Mouse (Mus musculus): ENCODE measurements at regions not wholly inside any gene's neighbourhood (a gene's known extent, or its start where the extent isn't known, plus 50 kb on each side); places are given as distances from the start of the nearest gene placed in this dataset.
A peak's percentile ranks its signal among the peaks of the same experiment; 100 is the strongest.

DNA sequence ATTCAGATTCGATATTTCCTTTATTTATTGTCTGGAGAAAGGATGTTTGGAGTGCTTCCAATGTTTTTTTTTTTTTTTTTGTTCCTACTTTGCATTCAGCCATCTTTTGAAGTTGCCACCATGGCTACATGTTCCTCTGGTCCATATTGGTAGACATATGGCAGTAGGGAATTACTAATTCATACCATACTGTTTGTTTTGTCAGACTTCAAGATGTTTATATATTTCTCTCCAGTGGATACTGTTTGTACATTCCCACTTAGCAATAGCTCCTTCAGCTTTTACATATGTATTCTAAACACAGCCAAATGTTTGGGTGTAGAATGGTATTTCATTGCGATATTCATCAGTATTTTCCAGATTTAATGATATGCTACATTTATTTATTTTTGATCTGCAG lies 201.6 kb upstream of the Adgra3 start:
- Histone ChIP-seq H3K27me3 (ENCODE audit: control insufficient read depth, insufficient read depth, low read length) (no peaks in the 10 kb centered on the region), H3K9ac (replicated peaks) (no peak overlapping the region), H3K9me3 (ENCODE audit: control insufficient read depth, low read length) (no peaks in the 10 kb centered on the region), H3K27ac (no peak overlapping the region), H3K4me1 (replicated peaks; ENCODE audit: control insufficient read depth in 2 of 2, insufficient read depth in 2 of 2, low read length in 1 of 2) (no peaks in the 10 kb centered on the region), H3K36me3 (replicated peaks; ENCODE audit: control insufficient read depth, insufficient read depth, low read depth) (no peaks in the 10 kb centered on the region), H3K4me3 (ENCODE audit: insufficient read depth in 1 of 2, low read depth in 2 of 2, low read length in 2 of 2) (no peak overlapping the region), H3K4me2 (ENCODE audit: low read depth) (no peak overlapping the region)
- no peak for ATAC-seq (ENCODE audit: insufficient read depth)
- WGBS (ENCODE audit: insufficient replicate concordance), result 48% methylated on average over 2 of the region's 2 CpGs
- no peak for DNase-seq (ENCODE audit: low read depth in 3 of 3, low spot score in 3 of 3)
- TF ChIP-seq EP300 (IDR thresholded peaks at IDR 0.05; ENCODE audit: low read depth) (no peak), CTCF (IDR thresholded peaks at IDR 0.05; ENCODE audit: low read depth) (no peak)

GRCm38 (mm10) chr5:50258017-50258416 lies 199.2 kb upstream of the Adgra3 start:
- ATAC-seq (ENCODE audit: insufficient read depth), result no peak
- H3K9ac ChIP-seq (replicated peaks), result no peak overlapping the region
- H3K36me3 ChIP-seq (replicated peaks; ENCODE audit: control insufficient read depth, insufficient read depth, low read depth), result no peaks in the 10 kb centered on the region
- H3K9me3 ChIP-seq (ENCODE audit: control insufficient read depth, low read length), result no peaks in the 10 kb centered on the region
- H3K27ac ChIP-seq, result no peak overlapping the region
- TF ChIP-seq CTCF (IDR thresholded peaks at IDR 0.05; ENCODE audit: low read depth) (no peak), EP300 (IDR thresholded peaks at IDR 0.05; ENCODE audit: low read depth) (no peak)
- H3K4me3 ChIP-seq (ENCODE audit: insufficient read depth in 1 of 2, low read depth in 2 of 2, low read length in 2 of 2), result no peak overlapping the region
- WGBS (ENCODE audit: insufficient replicate concordance), result 64% methylated on average over 1 of the region's 1 CpGs
- DNase-seq (ENCODE audit: low read depth in 3 of 3, low spot score in 3 of 3), result no peak
- H3K27me3 ChIP-seq (ENCODE audit: control insufficient read depth, insufficient read depth, low read length), result no peaks in the 10 kb centered on the region
- no peaks in the 10 kb centered on the region for H3K4me1 ChIP-seq (replicated peaks; ENCODE audit: control insufficient read depth in 2 of 2, insufficient read depth in 2 of 2, low read length in 1 of 2)
- H3K4me2 ChIP-seq (ENCODE audit: low read depth), result no peak overlapping the region

GRCm38 (mm10) chr5:50234111-50234510 lies 175.3 kb upstream of the Adgra3 start:
- TF ChIP-seq EP300 (IDR thresholded peaks at IDR 0.05; ENCODE audit: low read depth), result no peak
- TF ChIP-seq CTCF (IDR thresholded peaks at IDR 0.05; ENCODE audit: low read depth), result no peak
- Histone ChIP-seq H3K9ac (replicated peaks) (no peak overlapping the region), H3K4me2 (ENCODE audit: low read depth) (no peak overlapping the region), H3K4me1 (replicated peaks; ENCODE audit: control insufficient read depth in 2 of 2, insufficient read depth in 2 of 2, low read length in 1 of 2) (no peaks in the 10 kb centered on the region), H3K9me3 (ENCODE audit: control insufficient read depth, low read length) (no peaks in the 10 kb centered on the region), H3K27ac (no peak overlapping the region), H3K36me3 (replicated peaks; ENCODE audit: control insufficient read depth, insufficient read depth, low read depth) (no peaks in the 10 kb centered on the region), H3K4me3 (ENCODE audit: insufficient read depth in 1 of 2, low read depth in 2 of 2, low read length in 2 of 2) (no peak overlapping the region), H3K27me3 (ENCODE audit: control insufficient read depth, insufficient read depth, low read length) (no peaks in the 10 kb centered on the region)
- WGBS (ENCODE audit: insufficient replicate concordance), result 59% methylated on average over 2 of the region's 2 CpGs
- ATAC-seq (ENCODE audit: insufficient read depth) (no peak), DNase-seq (ENCODE audit: low read depth in 3 of 3, low spot score in 3 of 3) (no peak)

GRCm38 (mm10) chr5:50216956-50217355 lies 158.2 kb upstream of the Adgra3 start:
- Histone ChIP-seq H3K36me3 (replicated peaks; ENCODE audit: control insufficient read depth, insufficient read depth, low read depth) (no peaks in the 10 kb centered on the region), H3K27me3 (ENCODE audit: control insufficient read depth, insufficient read depth, low read length) (no peaks in the 10 kb centered on the region), H3K4me1 (replicated peaks; ENCODE audit: control insufficient read depth in 2 of 2, insufficient read depth in 2 of 2, low read length in 1 of 2) (no peaks in the 10 kb centered on the region), H3K4me3 (ENCODE audit: insufficient read depth in 1 of 2, low read depth in 2 of 2, low read length in 2 of 2) (no peak overlapping the region), H3K27ac (no peak overlapping the region), H3K4me2 (ENCODE audit: low read depth) (no peak overlapping the region), H3K9me3 (ENCODE audit: control insufficient read depth, low read length) (no peaks in the 10 kb centered on the region), H3K9ac (replicated peaks) (no peak overlapping the region)
- ATAC-seq (ENCODE audit: insufficient read depth), result no peak
- no peak for TF ChIP-seq CTCF (IDR thresholded peaks at IDR 0.05; ENCODE audit: low read depth)
- no peak for TF ChIP-seq EP300 (IDR thresholded peaks at IDR 0.05; ENCODE audit: low read depth)
- DNase-seq (ENCODE audit: low read depth in 3 of 3, low spot score in 3 of 3), result peak in 2 of 3 experiments; percentile 3
- whole genome bisulfite sequencing (ENCODE audit: insufficient replicate concordance), result 22% methylated on average over 4 of the region's 4 CpGs

GRCm38 (mm10) chr5:50215960-50216359 lies 157.2 kb upstream of the Adgra3 start:
- no peak overlapping the region for H3K4me2 ChIP-seq (ENCODE audit: low read depth)
- TF ChIP-seq CTCF (IDR thresholded peaks at IDR 0.05; ENCODE audit: low read depth) (peak; percentile 19; the same call in 1 of the 2 replicates), EP300 (IDR thresholded peaks at IDR 0.05; ENCODE audit: low read depth) (no peak)

More at GRCm38 (mm10) chr5:50215960-50216359, 157.2 kb upstream of the Adgra3 start:
- Histone ChIP-seq H3K4me1 (replicated peaks; ENCODE audit: control insufficient read depth in 2 of 2, insufficient read depth in 2 of 2, low read length in 1 of 2) (no peaks in the 10 kb centered on the region), H3K27ac (no peak overlapping the region), H3K27me3 (ENCODE audit: control insufficient read depth, insufficient read depth, low read length) (no peaks in the 10 kb centered on the region), H3K9ac (replicated peaks) (no peak overlapping the region), H3K9me3 (ENCODE audit: control insufficient read depth, low read length) (no peaks in the 10 kb centered on the region), H3K4me3 (ENCODE audit: insufficient read depth in 1 of 2, low read depth in 2 of 2, low read length in 2 of 2) (no peak overlapping the region), H3K36me3 (replicated peaks; ENCODE audit: control insufficient read depth, insufficient read depth, low read depth) (no peaks in the 10 kb centered on the region)
- ATAC-seq (ENCODE audit: insufficient read depth) (no peak), DNase-seq (ENCODE audit: low read depth in 3 of 3, low spot score in 3 of 3) (peak in 1 of 3 experiments; percentile 1)
- WGBS (ENCODE audit: insufficient replicate concordance), result 25% methylated on average over 5 of the region's 5 CpGs
